Mouse (Mus musculus): ENCODE measurements around the gene Eif6.
A peak's percentile ranks its signal among the peaks of the same experiment; 100 is the strongest.

Gene Eif6

DNA sequence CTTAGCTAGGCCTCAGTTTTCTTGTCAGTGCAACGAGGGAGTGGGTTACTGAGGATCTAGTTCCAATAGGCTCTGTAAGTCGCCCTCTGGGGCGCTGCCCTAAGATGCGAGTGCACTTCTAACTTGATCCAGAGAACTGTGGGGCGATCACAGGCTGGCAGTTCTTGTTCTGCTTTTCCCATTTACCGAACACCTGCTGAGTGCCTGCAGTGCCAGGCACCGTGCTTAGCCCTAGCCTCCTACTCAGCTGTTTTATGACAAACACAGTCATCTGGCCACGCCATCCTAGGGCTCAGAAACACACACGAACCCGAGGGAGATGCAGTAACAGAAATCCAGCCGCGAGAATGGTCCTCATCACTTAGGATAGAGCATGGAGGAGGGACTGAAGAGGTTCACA is 33.8 kb downstream of the Eif6 start:
- no peak for DNase-seq (ENCODE audit: low spot score in 2 of 2)

DNA sequence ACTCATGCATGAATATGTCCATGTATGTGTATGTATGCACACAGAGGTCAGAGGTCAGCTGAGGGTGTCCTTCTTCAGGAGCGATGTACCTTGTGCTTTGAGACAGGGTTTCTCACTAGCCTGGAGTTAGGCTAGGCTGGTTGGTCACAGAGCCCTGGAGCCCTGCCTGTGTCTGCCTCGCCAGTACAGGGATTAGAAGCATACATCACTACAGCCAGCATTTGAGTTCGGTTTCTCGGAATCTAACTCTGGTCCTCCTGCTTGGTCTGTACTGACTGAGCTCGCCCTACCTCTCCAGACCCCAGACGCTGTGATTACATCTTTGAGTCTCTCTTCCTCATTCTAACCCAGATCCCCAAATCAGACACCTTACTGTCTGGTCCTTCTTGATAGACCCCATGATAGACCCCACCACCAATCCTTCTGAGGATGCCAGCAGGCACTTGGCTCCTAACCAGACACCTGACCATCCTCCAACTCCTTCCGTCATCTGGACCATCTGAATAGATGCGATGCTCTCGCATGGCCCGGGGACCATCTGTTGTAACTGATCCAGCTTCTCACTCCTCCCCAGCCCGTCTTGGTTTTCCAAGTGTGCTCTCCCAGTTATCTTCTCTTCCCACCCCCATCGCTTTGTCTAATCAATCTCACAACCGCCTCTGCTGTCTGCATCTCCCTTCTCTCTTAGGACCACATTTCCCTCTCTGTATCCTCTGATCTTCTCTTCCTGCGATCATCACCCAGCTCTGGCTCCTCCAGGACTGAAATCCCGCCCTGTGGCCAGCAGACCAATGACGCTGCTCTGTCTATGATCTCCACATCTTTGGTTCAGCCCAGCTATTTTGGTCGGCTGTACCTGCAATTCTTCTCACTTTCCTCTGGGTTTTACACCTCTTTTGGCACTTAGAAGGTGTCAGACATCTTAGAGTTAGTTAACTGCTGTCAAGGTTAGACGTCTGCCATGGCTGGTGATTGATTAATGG is 38.5 kb downstream of the Eif6 start:
- DNase-seq (ENCODE audit: low spot score in 2 of 2): no peak

DNA sequence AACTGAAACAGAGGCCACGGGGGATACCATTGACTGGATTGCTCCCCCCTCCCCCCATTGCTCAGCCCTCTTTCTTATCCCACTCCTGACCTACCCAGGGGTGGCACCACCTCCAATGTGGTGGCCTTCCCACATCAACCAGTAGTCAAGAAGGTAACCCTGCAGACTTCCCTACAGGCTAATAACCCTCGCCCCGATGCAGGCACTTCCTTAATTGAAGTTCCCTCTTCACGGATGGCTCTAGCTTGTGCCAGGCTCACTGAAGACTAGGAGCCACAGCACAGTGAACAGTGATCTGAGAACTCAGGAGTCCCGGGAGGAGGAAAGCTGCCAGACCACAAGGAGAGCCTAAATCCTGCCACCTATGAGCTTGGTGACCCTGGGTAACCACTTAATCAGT is 39.8 kb downstream of the Eif6 start:
- DNase-seq (ENCODE audit: low spot score in 2 of 2): no peak

DNA sequence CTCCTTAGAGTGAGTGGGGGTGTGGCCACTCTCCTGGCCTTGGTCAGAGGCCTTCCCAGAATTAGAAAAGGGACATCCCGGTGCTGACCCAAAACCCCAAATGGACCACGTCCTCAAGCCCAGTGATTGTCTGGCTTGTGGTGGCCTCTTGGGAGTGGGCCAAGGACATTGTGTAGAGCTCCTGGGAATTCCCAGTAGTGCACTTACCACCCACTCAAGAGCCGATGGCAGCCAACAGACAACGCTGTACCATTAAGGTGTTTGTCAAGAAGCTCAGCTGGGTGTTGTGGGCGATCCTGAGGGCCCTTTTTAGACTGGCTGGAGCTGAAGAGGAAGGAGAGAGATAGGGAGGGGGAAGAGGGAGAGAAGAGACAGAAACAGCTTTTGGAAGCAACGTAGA is 42.2 kb downstream of the Eif6 start:
- DNase-seq (ENCODE audit: low spot score in 2 of 2): peak; percentile 61 to 63

DNA sequence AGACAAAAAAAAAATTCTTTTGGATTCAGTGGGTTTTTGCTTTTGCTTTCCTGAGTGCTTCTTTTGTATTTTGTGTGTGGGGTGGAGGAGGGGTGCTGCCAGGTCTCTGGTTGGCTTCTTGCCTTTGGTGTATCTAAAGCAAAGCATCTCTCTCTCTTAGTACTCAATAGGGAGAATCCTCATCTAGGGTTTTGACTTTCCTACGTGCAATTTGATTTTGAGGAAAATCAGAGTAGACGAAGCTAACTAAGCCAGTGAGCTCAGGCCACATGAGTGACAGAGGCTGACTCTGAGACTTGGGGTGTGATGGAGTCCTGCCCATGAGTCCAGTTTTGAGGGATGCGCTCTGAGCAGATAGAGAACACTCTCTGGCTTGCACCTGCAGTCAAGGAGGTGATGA is 47.2 kb downstream of the Eif6 start:
- DNase-seq (ENCODE audit: low spot score in 2 of 2): no peak

GRCm38 (mm10) chr2:155779066-155779465 is 47.7 kb downstream of the Eif6 start:
- no peak for DNase-seq (ENCODE audit: low spot score in 2 of 2)

GRCm38 (mm10) chr2:155778004-155778403 is 48.7 kb downstream of the Eif6 start:
- DNase-seq (ENCODE audit: low spot score in 2 of 2): no peak

DNA sequence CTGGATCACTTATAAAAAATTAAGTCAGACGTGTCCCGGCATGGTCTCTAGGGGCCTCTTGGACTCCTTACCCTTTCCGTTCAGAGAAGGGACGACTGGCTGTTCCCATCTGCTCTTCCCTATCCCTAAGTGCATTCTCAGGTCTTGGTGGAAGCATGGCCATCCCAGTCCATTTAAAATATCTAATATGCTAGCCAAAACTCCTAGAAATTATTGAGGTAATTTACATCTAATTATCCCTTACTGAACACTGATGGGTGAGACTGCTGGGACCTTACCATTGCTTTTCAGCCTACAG is 49.1 kb downstream of the Eif6 start:
- no peak for DNase-seq (ENCODE audit: low spot score in 2 of 2)

- DNase-seq (ENCODE audit: low spot score in 2 of 2): no peak
Measured at GRCm38 (mm10) chr2:155776824-155777687, 49.7 kb downstream of the Eif6 start.

DNA sequence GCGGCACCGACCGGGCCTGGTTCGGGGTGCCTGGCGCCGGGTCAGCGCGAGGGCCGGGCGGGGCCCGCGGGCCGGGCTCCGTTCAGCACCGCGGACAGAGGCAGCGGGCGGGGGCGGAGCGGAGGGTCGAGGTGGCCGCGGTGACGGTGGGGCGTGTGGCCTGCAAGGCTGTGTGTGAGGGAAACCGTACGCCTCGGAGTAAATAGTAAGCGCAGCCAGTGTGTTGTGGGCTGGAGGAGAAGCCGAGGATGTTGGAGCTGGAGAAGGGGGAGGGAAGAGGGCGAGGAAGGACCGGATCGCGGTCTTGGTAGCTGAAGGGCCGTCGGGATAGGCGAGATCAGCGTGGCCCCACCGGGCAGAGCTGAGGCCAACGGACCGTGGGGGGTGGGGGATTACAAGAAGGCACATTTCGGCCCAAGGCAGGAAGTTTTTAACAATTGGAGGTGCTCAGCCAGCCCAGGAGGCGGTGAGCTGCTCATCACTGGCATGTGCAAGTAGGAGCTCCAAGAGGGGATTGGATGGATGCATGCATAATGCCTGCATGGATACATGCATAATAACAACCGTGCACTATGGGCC is 51.0 kb downstream of the Eif6 start:
- peak; percentile 48 to 51 for DNase-seq (ENCODE audit: low spot score in 2 of 2)

- DNase-seq (ENCODE audit: low spot score in 2 of 2): no peak
Measured at GRCm38 (mm10) chr2:155774927-155775684, 51.6 kb downstream of the Eif6 start, which contains the start of gene Mmp24. Gene Mmp24, plus strand, starts transcription at chr2:155775342.

- DNase-seq (ENCODE audit: low spot score in 2 of 2): no peak
Measured at GRCm38 (mm10) chr2:155774261-155774926, 52.3 kb downstream of the Eif6 start.

- DNase-seq (ENCODE audit: low spot score in 2 of 2): no peak
Measured at GRCm38 (mm10) chr2:155773664-155774063, 53.1 kb downstream of the Eif6 start.
